Mouse (Mus musculus) adrenal gland, postnatal 10 days (tissue): Measurements from ENCODE around the gene Tnfsf4. TPM values are rescaled to one million over a fixed set of nuclear protein-coding genes. Genes with fewer than 3 reads are reported as not detected.
A peak's percentile ranks its signal among the peaks of the same experiment; 100 is the strongest.

ENCODE experiments used
- DNase-seq: peaks from one replicate; pipeline ENCODE4 v3.0.0; 2021; ENCODE audit warnings: mixed read lengths
- long read RNA-seq, 2 experiments: library from polyadenylated mRNA; stranded (forward); transcript quantifications; one replicate each; pipeline ENCODE4 v2.0.0; 2021
- total RNA-seq, 2 experiments: library from RNA; stranded (reverse); gene quantifications; 2 replicates each; pipeline ENCODE4 v1.2.3; 2021

Tnfsf4 gene
- total RNA-seq, result not detected
- long read RNA-seq, experiment 1, result 0 reads
- long read RNA-seq, experiment 2, result 0 reads

DNA sequence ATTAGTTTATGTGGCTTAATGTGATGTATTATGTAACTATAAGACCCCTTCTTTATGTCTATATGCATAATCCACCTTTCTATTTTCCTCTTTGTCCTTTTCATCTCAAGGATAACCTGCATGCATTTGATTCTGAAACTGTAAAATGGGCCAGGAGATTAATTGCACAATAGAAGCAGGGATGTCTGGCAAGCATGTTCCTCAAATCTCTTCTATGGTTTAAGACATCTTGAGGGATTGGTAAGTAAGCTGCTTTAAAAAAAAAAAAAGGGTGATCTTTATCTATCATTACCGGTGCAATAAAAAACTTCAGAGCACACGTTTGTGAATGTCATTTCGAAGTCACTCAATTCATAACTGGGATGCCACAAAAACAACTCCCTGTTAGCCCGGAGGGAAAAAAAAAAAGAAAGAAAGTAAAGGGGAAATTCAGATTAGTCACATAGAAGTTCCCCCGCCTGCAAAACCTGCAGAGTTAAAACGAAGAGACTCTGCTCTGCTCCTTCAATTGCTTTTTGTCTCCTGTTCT is at the start of gene Tnfsf4:
Gene Tnfsf4, plus strand, starts transcription at position 479 of the 529 bp plus-strand sequence.
- no peak for DNase-seq

DNA sequence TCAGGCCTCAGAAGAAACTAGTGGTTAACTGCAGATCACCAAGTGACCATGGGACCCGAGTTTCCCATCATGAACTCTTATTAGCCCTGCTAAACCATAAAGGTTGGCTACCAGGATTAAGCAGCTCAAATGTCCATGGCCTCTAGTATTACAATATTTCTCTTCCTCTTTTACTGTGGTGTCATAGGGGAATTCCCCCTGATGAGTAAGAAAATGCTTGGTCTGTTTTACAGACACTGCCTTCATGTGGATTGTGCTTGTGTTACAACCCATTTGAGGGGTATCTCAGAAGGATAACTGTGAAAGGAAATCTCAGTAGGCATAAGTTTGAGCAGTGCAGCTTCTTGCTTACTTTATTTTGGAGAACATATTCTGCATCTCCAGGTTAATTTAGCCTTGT is 44.2 kb upstream of the Tnfsf4 start:
- no peak for DNase-seq

- no peak for DNase-seq
Measured at GRCm38 (mm10) chr1:161365006-161365405, 30.2 kb upstream of the Tnfsf4 start.

DNA sequence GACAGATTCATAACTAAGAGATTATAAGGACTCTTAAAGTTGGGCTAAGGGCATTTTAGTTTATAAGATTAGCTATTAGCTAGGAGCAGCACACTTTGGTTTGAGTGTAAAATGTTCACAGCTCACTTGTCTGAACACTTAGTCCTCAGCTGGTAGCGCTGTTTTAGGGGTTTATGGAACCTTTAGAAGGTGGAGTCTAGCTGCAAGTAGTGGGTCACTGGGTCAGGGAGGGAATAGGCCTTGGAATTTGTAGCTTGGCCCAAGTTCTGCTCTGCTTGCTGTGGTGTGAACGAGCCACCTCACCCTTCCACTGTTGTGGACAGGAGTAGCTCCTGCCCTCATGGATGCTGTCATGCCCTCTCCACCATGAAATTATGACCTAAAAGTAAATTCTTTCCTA is 23.3 kb upstream of the Tnfsf4 start:
- DNase-seq, result no peak

DNA sequence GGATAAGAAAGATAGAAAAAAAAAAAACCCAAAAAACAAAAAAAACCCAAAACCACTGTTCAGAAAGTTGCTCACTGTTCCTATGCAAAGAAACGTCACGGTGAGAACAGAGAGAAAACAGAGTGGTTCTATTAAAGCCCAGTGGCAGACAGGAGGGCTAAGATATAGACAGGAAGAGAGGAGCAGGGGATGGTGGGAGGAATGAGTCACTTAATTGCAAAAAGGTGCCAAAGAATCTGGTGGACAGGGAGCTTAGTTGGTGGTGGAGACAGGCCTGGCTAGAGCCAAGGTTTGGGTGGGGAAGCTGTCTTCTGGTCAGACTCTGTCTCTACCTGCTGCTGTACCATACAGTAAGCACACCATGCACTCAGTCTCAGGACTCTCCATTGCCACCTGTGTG is 19.3 kb upstream of the Tnfsf4 start:
- no peak for DNase-seq

DNA sequence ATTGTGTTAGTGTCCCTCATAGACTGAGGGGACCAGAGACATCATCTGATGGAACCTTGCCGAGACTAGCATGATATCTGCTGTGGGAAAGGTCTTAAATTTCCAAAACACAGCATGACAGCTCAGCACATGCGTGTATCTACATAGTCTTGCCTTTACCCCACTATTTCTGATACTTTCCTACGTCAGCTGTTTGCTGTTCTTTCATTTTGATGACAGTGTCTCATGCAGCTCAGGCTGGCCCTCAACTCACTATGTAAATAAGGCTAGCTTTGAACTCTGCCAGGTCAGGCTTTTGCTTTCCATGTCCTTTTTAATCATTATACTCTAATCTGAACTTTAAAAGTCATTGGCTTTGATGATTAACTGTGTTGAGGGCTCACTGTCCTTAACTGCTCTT is 16.6 kb upstream of the Tnfsf4 start:
- no peak for DNase-seq

GRCm38 (mm10) chr1:161379685-161380424 is 15.4 kb upstream of the Tnfsf4 start:
- peak; percentile 44 for DNase-seq

DNA sequence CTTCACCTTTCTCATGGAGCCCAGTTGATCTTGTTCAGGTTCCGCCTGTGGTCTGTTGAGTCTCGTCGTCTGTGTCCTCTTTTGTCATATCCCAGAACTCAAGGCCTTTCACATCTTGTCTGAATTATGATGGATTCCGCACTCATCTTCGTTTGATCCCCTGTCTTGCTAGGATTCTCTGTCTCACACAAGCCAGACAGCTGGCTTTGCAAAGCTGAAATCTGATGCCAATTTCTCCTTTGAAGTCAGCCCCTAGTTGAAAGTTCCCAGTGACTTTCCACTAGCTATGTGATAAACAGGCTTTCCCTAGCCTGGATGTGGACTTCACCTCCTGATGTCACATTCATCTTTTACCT is 14.8 kb upstream of the Tnfsf4 start:
- no peak for DNase-seq

DNA sequence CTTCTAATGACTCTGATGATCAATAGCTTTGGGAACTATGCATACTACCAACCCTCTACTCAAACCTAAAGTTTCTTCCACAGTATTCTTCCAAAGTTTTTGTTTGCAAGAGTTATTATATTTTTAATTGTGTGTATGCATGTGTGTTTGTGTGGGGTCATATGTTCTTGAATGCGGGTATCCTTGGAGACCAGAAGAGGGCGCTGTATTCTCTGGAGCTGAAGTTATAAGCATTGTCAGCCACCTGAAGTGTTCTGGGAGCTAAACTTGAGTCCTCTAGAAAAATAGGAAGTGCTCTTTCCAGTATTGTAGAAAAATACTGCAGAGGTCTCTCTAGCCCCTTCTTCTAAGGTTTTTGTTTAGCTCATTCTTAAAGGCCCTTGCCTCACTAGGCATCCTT is 5.1 kb upstream of the Tnfsf4 start:
- DNase-seq, result no peak

DNA sequence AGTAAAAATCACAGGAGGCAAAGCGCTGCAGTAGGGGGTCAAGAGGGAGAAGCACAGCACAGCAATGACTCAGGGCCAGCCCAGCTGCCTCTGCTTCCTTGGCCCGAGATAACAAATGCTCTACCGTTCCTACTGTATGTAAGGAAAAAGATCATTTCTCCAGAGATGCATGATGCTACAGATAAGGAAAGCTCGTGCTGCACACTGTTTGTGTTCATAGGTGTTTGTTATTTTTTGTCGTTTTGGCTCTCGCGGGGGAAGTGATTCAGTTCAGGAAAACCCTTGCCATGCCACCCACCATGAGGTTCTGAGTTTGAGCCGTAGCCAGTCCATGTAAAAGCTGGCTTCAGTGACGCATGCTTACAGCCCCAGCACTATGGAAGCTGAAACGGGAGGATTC is 2.3 kb upstream of the Tnfsf4 start:
- DNase-seq, result no peak

DNA sequence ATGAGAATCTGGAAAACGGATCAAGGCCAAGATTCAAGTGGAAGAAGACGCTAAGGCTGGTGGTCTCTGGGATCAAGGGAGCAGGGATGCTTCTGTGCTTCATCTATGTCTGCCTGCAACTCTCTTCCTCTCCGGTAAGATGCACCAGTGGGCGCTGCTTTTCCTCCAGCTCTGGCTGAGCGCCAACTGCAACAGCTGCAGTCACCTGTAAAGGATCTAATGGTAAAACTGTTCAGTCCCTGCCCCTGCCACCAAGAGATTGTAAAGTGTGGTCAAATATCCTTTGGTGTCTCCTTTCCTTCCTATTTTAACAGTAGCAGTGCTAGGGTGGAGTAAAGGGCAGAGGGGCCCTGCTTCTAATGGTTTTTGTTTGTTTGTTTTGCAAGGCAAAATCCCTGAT is 401 bp downstream of the Tnfsf4 start:
- DNase-seq, result no peak

- DNase-seq, result no peak
Measured at GRCm38 (mm10) chr1:161396351-161396750, 1.1 kb downstream of the Tnfsf4 start.

GRCm38 (mm10) chr1:161400126-161400525 is 4.9 kb downstream of the Tnfsf4 start:
- DNase-seq, result peak; percentile 85

DNA sequence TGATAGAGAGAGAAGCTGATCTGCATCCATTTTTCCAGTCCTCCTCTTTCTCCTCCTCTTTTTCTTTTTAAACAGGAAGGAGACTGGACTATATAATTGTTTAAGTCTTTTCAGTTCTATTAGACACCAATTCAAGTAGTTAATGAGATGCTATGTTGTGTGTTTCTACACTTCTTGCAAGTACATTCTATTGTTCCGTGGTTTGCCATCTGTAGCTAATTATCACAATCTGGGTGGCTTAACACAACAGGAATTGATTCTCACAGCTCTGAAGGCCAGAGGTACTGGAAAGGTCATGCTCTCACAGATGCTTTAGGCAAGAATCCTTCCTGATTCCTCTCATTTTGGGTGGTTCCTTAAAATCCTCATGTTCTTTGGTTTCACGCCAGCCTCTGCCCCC is 7.9 kb downstream of the Tnfsf4 start:
- DNase-seq, result no peak

GRCm38 (mm10) chr1:161406480-161406879 is 11.3 kb downstream of the Tnfsf4 start:
- DNase-seq, result no peak

DNA sequence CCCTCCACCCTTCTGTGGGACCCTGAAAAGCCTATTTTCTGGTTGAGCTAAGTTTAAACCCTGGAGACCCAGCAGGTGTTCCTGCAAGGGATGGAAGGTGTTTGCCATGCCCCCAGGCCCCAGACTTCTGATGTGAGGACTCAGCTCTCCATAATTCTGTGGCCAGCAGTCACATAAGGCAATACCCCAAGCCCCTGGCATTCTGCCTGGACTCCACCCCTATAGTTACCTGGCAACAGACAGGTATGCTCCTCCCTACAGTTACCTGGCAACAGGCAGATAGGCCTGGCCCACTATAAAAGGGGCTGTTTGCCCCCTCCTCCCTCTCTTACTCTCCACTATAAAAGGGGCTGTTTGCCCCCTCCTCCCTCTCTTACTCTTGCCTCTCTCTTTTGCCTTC is 24.7 kb downstream of the Tnfsf4 start:
- no peak for DNase-seq

- no peak for DNase-seq
Measured at GRCm38 (mm10) chr1:161420646-161421045, 25.4 kb downstream of the Tnfsf4 start.

DNA sequence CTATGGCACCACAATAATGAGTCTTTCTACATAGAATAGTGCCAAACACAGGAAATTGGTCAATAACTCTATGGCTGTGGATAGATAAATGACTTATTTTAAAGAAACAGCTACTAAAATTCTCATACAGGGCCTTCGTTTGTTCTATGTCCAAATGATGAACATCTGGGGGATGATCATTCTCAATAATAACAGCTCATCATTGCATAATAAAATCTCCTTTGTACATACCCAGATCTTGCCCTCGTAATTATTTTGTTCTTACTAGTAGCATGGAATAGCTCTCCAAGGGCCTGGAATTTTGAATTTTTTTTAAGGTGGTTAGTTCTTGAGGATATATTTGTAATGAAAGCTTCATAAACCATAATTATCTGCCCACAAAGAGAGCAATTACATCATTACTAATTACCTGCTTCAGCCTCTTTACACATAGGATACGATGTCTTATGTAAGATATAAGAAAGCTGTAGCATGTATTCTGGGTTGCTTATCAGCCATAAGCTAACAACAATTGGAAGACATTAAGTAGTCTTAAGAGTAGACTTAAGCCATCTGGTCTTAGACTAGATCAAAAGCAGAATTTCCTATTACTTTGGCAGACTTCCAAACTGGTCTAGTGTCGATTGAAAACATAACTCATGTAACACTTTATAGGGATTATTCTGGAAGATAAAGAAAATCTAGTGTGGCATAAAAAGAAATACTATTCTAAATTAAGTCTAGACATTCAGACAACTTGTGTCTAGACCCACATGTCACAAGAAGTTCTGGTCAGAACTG is 31.3 kb downstream of the Tnfsf4 start:
- no peak for DNase-seq

DNA sequence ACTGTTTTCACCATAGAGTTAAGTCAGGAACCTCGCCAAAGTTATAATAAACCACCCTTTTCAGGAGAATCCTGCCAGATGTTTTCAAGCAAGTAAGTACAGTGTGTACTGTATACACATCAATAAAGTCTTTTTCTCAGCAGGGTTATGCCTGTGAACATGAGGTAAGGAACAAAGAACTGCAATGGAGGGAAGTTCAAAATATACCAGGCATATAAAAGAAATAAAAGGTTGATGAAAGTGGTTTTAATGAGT is 31.8 kb downstream of the Tnfsf4 start:
- no peak for DNase-seq

- DNase-seq, result no peak
Measured at GRCm38 (mm10) chr1:161435781-161436180, 40.6 kb downstream of the Tnfsf4 start.

- no peak for DNase-seq
Measured at GRCm38 (mm10) chr1:161436503-161436902, 41.3 kb downstream of the Tnfsf4 start.

DNA sequence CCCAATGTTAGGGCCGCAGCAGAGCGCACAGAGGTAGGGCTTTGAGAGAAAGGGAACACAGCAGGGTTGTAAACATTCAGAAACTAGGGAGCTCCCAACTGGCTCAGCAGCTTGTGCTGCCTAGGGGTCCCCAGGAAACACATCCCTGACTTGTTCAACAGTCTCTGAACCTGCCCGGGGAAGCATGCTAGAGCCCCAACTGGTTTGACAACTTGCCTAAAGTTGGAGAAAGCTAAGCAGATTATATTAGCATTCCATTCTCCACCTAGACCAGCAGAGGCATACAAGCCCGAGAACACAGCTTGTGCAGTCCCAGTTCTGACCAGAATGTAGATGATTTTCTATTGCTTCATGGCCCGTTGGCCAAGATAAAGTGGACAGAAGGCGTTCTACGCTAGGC is 49.6 kb downstream of the Tnfsf4 start:
- DNase-seq, result no peak

GRCm38 (mm10) chr1:161451683-161452245 is 56.6 kb downstream of the Tnfsf4 start:
- no peak for DNase-seq

DNA sequence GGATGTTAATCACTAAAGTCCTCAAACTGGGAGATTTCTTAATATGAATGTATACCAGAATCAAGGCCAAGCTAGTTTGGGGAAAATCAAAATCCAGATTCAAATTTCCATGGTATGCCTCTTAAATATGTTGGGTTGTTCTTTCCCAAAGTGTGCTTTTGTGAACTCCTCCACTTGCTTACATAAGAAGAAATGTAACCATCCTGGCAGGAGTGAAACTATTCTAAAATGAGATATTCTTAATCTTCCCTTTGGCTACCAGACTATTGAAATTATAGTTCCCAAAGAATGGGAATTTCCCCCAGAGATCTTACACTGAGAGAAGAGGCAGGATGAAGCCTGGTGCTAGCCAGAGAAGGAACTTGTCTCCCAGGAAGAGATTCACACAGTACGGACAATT is 57.0 kb downstream of the Tnfsf4 start:
- DNase-seq, result no peak
